Mouse (Mus musculus) gastrocnemius, postnatal 36 days (tissue): ENCODE measurements around the gene Vmn2r8. TPM values are rescaled to one million over a fixed set of nuclear protein-coding genes. Genes with fewer than 3 reads are reported as not detected.
"Not testable (repeated sequence)": the region's sequence is repeated elsewhere in the genome, so short reads cannot be mapped to it uniquely, and the experiment has no call there.

ENCODE experiments used
- DNase-seq, 2 experiments: peaks; one replicate each; pipeline ENCODE4 v3.0.0; 2022
- intact Hi-C: fragments of 180-260 bp; cut with DNase I; formaldehyde crosslinking; loops from one replicate; pipeline ENCODE4 v1.15.1; 2025
- long read RNA-seq, 2 experiments: library from polyadenylated mRNA; stranded (forward); transcript quantifications; one replicate each; pipeline ENCODE4 v2.0.0; 2021
- total RNA-seq, 2 experiments: library from RNA; stranded (reverse); gene quantifications; 2 replicates each; pipeline ENCODE4 v1.2.3; 2021

Gene Vmn2r8
- total RNA-seq: not detected
- long read RNA-seq, experiment 1: 0 reads
- long read RNA-seq, experiment 2: 0 reads

DNA sequence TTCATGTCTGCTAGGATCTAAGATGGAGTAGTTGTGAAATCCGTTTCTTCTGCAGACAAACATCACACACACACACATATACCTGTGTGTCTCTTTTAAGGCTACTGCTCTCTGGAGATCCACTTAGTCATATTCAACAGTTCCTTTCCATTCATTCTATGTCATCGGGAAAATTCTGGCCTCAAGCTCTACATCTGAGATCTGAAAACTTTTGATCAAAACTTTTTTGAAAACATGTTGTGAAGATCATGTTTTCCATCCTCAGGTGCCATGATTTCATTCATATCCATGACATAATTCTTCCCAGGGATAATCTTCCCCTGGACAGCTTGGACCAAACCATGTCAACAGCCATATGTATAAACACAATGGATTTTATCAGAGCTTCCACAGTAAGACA, at the start of gene Vmn2r8:
Gene Vmn2r8 (minus strand): TSS at position 101 of the 400 bp plus-strand sequence.
- intact Hi-C loops: not testable (repeated sequence)

GRCm38 (mm10) chr5:108852501-108852900, 43.9 kb upstream of the Vmn2r8 start, which contains the start of gene Vmn2r9:
Gene Vmn2r9, minus strand, starts transcription at chr5:108852601.
- DNase-seq, intact Hi-C loops: not testable (repeated sequence)

More for the DNA sequence above, at the start of gene Vmn2r8:
- DNase-seq: not testable (repeated sequence)

- DNase-seq: no peak
- intact Hi-C loops: no loop called here
These were observed 40.8 kb upstream of the Vmn2r8 start for GRCm38 (mm10) chr5:108849466-108849865.

- no peak for DNase-seq
- intact Hi-C loops: no loop called here
These were observed 27.5 kb upstream of the Vmn2r8 start for GRCm38 (mm10) chr5:108836156-108836555.

GRCm38 (mm10) chr5:108823276-108823675, 14.6 kb upstream of the Vmn2r8 start:
- intact Hi-C loops: no loop called here
- no peak for DNase-seq

- no peak for DNase-seq
- intact Hi-C loops: no loop called here
These were observed 5.0 kb downstream of the Vmn2r8 start for GRCm38 (mm10) chr5:108803646-108804045.

- DNase-seq, intact Hi-C loops: not testable (repeated sequence)
These were observed 13.4 kb downstream of the Vmn2r8 start, which contains the start of gene Tmed11 for GRCm38 (mm10) chr5:108795263-108795662. Gene Tmed11, minus strand, starts transcription at chr5:108795363.

DNA sequence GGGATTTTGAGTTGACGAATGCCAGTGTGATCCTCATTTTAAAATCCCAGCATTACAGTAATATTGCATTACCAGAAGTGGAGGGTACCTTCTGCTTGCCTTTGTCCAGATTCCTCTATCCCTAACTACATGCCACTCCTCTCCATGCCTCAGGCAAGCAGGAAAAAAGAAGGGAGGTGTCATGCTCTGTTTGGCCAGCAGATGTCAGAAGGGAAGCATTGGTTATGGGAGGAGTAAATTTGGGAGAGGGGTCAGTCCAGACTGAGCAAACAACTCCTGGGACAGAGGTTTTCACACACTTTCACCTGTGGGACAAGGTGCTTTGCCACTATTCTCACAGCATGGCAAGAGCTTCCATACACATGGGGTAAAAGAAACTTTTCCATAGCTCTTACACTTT, 18.3 kb downstream of the Vmn2r8 start:
- DNase-seq, intact Hi-C loops: not testable (repeated sequence)

- DNase-seq: no peak
- intact Hi-C loops: no loop called here
These were observed 33.9 kb downstream of the Vmn2r8 start, which contains the start of gene Rnf212 for GRCm38 (mm10) chr5:108774630-108775306. Gene Rnf212, minus strand, starts transcription at chr5:108774982.

DNA sequence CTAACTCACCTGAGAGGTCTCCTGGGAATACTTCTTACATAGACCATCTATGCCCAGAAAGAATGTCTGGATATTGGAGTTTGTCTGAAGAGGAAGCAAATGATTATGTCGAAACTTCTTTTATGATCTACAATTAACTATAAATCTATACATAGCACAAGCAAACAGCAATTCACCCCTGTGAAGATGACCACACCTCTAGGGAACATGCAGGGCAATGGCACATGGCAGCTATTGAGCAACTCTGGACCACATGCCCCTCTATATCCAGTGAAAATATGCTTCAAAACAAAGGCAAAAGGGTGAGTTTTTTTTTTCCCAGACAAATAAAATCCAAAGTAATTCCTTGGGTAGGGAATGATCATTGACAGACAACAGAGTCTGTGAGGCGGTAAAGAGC, 48.6 kb downstream of the Vmn2r8 start:
- no peak for DNase-seq
- intact Hi-C loops: no loop called here

- intact Hi-C loops: no loop called here
- no peak for DNase-seq
These were observed 50.3 kb downstream of the Vmn2r8 start for GRCm38 (mm10) chr5:108758396-108758795.

DNA sequence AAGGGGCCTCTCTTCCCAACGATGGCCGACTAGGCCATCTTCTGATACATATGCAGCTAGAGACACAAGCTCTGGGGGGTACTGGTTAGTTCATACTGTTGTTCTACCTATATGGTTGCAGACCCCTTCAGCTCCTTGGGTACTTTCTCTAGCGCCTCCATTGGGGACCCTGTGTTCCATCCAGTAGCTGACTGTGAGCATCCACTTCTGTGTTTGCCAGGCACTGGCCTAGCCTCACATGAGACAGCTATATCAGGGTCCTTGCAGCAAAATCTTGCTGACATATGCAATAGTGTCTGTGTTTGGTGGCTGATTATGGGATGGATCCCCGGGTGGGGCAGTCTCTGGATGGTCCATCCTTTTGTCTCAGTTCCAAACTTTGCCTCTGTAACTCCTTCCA, 57.4 kb downstream of the Vmn2r8 start:
- intact Hi-C loops, DNase-seq: not testable (repeated sequence)

- intact Hi-C loops: no loop called here
- DNase-seq: no peak
These were observed 58.1 kb downstream of the Vmn2r8 start for GRCm38 (mm10) chr5:108750328-108751210.

- intact Hi-C loops: no loop called here
- no peak for DNase-seq
These were observed 64.0 kb downstream of the Vmn2r8 start for GRCm38 (mm10) chr5:108744629-108745028.

DNA sequence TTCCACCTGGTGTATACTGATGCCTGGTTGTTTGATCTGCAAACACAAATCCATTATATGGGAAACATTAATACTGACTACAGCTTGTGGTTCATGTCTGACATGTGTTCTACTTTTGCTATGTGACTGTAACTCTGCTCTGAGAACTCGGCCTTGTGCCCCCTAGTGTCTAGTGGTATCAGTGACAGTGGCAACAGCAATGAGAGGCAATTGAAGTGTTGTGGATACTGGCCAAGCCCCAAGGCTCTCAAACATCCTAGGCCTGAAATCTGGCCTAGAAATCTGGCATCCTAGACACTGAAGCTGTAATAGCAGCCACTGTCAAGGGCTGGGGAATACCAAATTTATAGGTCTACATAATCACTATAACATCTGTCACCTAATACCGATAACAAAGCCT, 64.8 kb downstream of the Vmn2r8 start:
- intact Hi-C loops: no loop called here
- no peak for DNase-seq

GRCm38 (mm10) chr5:108742596-108742995, 66.1 kb downstream of the Vmn2r8 start:
- no peak for DNase-seq
- intact Hi-C loops: no loop called here

DNA sequence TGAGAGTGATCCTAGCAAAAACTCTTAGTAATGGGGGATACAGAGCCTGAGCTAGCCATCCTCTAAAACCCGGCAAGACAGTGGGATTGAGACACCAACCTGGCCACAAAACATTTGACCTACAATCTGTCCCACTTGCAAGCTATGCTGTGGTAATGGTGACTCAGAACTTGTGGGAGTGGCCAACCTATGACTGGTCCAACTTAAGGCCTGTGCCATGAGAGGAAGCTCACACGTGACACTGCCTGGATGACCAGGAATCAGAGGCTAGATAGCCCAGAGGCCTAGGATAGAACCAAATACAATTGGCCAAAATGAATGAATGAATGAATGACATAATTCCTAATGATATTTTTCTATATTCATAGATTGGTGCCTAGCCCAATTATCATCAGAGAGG, 66.8 kb downstream of the Vmn2r8 start:
- no peak for DNase-seq
- intact Hi-C loops: no loop called here
